In genomic region chr11:95824877-95825243, GRCm38 (mm10) we compare ENCODE assay signal across 9 mouse cellular contexts. TPM values are rescaled to one million over a fixed set of nuclear protein-coding genes. Genes with fewer than 3 reads are reported as not detected.
DNase-seq lines count a peak whose midpoint lies in the region; ATAC-seq and TF ChIP-seq lines count a peak whose summit lies in the region.
"Had no signal": no experiment of that assay in that cellular context is flagged by ENCODE, and none has a peak within 500 bp of the region (broad histone marks: within the 10 kb centered on the region; RNA-seq: fewer than 3 reads in every experiment).

No protein-coding gene starts in this region.

- ATAC-seq in neural tube, embryonic 11.5 days (ENCODE audit: insufficient read depth, low FRiP score, low TSS enrichment): no peak
- no peak for ATAC-seq in intestine, postnatal 0 days
- ATAC-seq in liver, embryonic 14.5 days (ENCODE audit: insufficient read depth): peak; percentile 0; the same call in 1 of the 2 replicates
- peak; percentile 33; the same call in 1 of the 2 replicates for ATAC-seq in neural tube, embryonic 13.5 days (ENCODE audit: low read depth)
- ATAC-seq in inflammation-experienced regulatory T-cells, adult 6 months: no peak

- H3K9me3 ChIP-seq in neural tube, embryonic 11.5 days (ENCODE audit: control insufficient read depth, low read length): no peaks in the 10 kb centered on the region
- no peaks in the 10 kb centered on the region for H3K9me3 ChIP-seq in embryonic facial prominence, embryonic 10.5 days
- no peaks in the 10 kb centered on the region for H3K9me3 ChIP-seq in intestine, postnatal 0 days (ENCODE audit: control insufficient read depth)
- no peaks in the 10 kb centered on the region for H3K9me3 ChIP-seq in liver, embryonic 14.5 days (ENCODE audit: control insufficient read depth, low read length)
- no peaks in the 10 kb centered on the region for H3K9me3 ChIP-seq in neural tube, embryonic 13.5 days

- DNase-seq in neural tube, embryonic 11.5 days (ENCODE audit: low spot score): no peak
- DNase-seq in neural tube, embryonic 10.5 days (ENCODE audit: extremely low spot score, low spot score): no peak
- no peak for DNase-seq in embryonic facial prominence, embryonic 10.5 days (ENCODE audit: low spot score)
- DNase-seq in heart, adult 18-20 months: peak; percentile 88 to 89
- DNase-seq in liver, embryonic 14.5 days (ENCODE audit: low read depth in 3 of 3, low spot score in 3 of 3): no peak

- TF ChIP-seq CTCF in intestine, postnatal 0 days (IDR thresholded peaks at IDR 0.05; ENCODE audit: low read depth): no peak
- no peak for TF ChIP-seq CTCF in liver, embryonic 14.5 days (IDR thresholded peaks at IDR 0.05; ENCODE audit: low read depth)

- H3K4me2 ChIP-seq in neural tube, embryonic 11.5 days (ENCODE audit: low read depth): peak overlapping the region; percentile 97
- H3K4me2 ChIP-seq in intestine, postnatal 0 days (replicated peaks; ENCODE audit: low read depth): peak overlapping the region; percentile 94
- H3K4me2 ChIP-seq in liver, embryonic 14.5 days (ENCODE audit: low read depth): peak overlapping the region; percentile 80
- peak overlapping the region; percentile 98 for H3K4me2 ChIP-seq in neural tube, embryonic 13.5 days

- H3K9ac ChIP-seq in neural tube, embryonic 11.5 days (ENCODE audit: low read length): peak overlapping the region; percentile 62
- peak overlapping the region; percentile 78 for H3K9ac ChIP-seq in intestine, postnatal 0 days (ENCODE audit: low read depth, low read length)
- H3K9ac ChIP-seq in liver, embryonic 14.5 days (replicated peaks): peak overlapping the region; percentile 96
- peak overlapping the region; percentile 77 for H3K9ac ChIP-seq in neural tube, embryonic 13.5 days

- peaks cover 6% of the 10 kb centered on the region; the same call in 1 of the 2 replicates for H3K4me1 ChIP-seq in neural tube, embryonic 11.5 days (ENCODE audit: control insufficient read depth, insufficient read depth, low read length)
- H3K4me1 ChIP-seq in embryonic facial prominence, embryonic 10.5 days: peaks cover 18% of the 10 kb centered on the region
- 0 out of 2 replicates have a peak, but pooled peaks cover 3% of the 10 kb centered on the region for H3K4me1 ChIP-seq in intestine, postnatal 0 days (replicated peaks; ENCODE audit: control insufficient read depth, insufficient read depth, low read length)
- H3K4me1 ChIP-seq in liver, embryonic 14.5 days (replicated peaks; ENCODE audit: control insufficient read depth in 2 of 2, insufficient read depth in 2 of 2, low read length in 1 of 2): peaks cover 22 to 46% of the 10 kb centered on the region in 2 experiments
- H3K4me1 ChIP-seq in neural tube, embryonic 13.5 days (replicated peaks): peaks cover 16% of the 10 kb centered on the region

- TF ChIP-seq EP300 in liver, embryonic 14.5 days (IDR thresholded peaks at IDR 0.05; ENCODE audit: low read depth): no peak

- H3K27ac ChIP-seq in neural tube, embryonic 11.5 days (ENCODE audit: low read depth, low read length): no peak overlapping the region
- H3K27ac ChIP-seq in embryonic facial prominence, embryonic 10.5 days (replicated peaks): peak overlapping the region; percentile 82; the same call in 1 of the 2 replicates
- no peak overlapping the region for H3K27ac ChIP-seq in intestine, postnatal 0 days (ENCODE audit: low read depth, low read length)
- H3K27ac ChIP-seq in liver, embryonic 14.5 days: peak overlapping the region; percentile 53
- H3K27ac ChIP-seq in neural tube, embryonic 13.5 days (replicated peaks): no peak overlapping the region

- peak overlapping the region; percentile 60 for H3K4me3 ChIP-seq in neural tube, embryonic 11.5 days (ENCODE audit: low read depth, low read length)
- peak overlapping the region; percentile 72 for H3K4me3 ChIP-seq in embryonic facial prominence, embryonic 10.5 days
- H3K4me3 ChIP-seq in intestine, postnatal 0 days (ENCODE audit: low read depth, low read length): peak overlapping the region; percentile 56
- H3K4me3 ChIP-seq in liver, embryonic 14.5 days (ENCODE audit: insufficient read depth in 1 of 2, low read depth in 2 of 2, low read length in 2 of 2): peak overlapping the region; percentile 76 to 84
- H3K4me3 ChIP-seq in neural tube, embryonic 13.5 days: peak overlapping the region; percentile 61

- H3K36me3 ChIP-seq in neural tube, embryonic 11.5 days (ENCODE audit: control insufficient read depth, insufficient read depth, low read length): no peaks in the 10 kb centered on the region
- no peaks in the 10 kb centered on the region for H3K36me3 ChIP-seq in embryonic facial prominence, embryonic 10.5 days (replicated peaks)
- H3K36me3 ChIP-seq in intestine, postnatal 0 days (ENCODE audit: control insufficient read depth, insufficient read depth): no peaks in the 10 kb centered on the region
- no peaks in the 10 kb centered on the region for H3K36me3 ChIP-seq in liver, embryonic 14.5 days (replicated peaks; ENCODE audit: control insufficient read depth, insufficient read depth, low read depth)
- no peaks in the 10 kb centered on the region for H3K36me3 ChIP-seq in neural tube, embryonic 13.5 days

- H3K27me3 ChIP-seq in neural tube, embryonic 11.5 days (ENCODE audit: control insufficient read depth, insufficient read depth, low read length): peaks cover 45% of the 10 kb centered on the region
- peaks cover 82% of the 10 kb centered on the region for H3K27me3 ChIP-seq in embryonic facial prominence, embryonic 10.5 days (replicated peaks; ENCODE audit: low read depth, poor library complexity, severe bottlenecking)
- H3K27me3 ChIP-seq in intestine, postnatal 0 days (replicated peaks; ENCODE audit: control insufficient read depth, insufficient read depth, low read length): peaks cover 11% of the 10 kb centered on the region
- H3K27me3 ChIP-seq in liver, embryonic 14.5 days (ENCODE audit: control insufficient read depth, insufficient read depth, low read length): peaks cover 21% of the 10 kb centered on the region
- H3K27me3 ChIP-seq in neural tube, embryonic 13.5 days: peaks cover 66% of the 10 kb centered on the region

- WGBS in neural tube, embryonic 11.5 days: 2% methylated on average over 11 of the region's 11 CpGs
- 2% methylated on average over 11 of the region's 11 CpGs for WGBS in embryonic facial prominence, embryonic 10.5 days
- 8% methylated on average over 11 of the region's 11 CpGs for WGBS in intestine, postnatal 0 days
- WGBS in liver, embryonic 14.5 days (ENCODE audit: insufficient replicate concordance): 6% methylated on average over 11 of the region's 11 CpGs
- WGBS in neural tube, embryonic 13.5 days: 2% methylated on average over 11 of the region's 11 CpGs

RNA-seq across cellular contexts. Expression of gene Phospho1, which starts 0.6 kb away (rescaled TPM):
- not detected in 2 replicates for polyA plus RNA-seq in neural tube, embryonic 11.5 days (2014; fragmentation: Nextera tagmentation; extraction: Ambion mirVana)
- polyA plus RNA-seq in embryonic facial prominence, embryonic 10.5 days (2016; fragmentation: Nextera tagmentation; extraction: Ambion mirVana): not detected in 2 replicates
- 100 to 1,000 TPM; 165 to 174 TPM for total RNA-seq in heart, adult 18-20 months (2021)
- polyA plus RNA-seq in intestine, postnatal 0 days (2015; fragmentation: Nextera tagmentation; extraction: Ambion mirVana): 2.6 and 2.9 TPM in 2 replicates
- 21.4 and 22.0 TPM in 2 replicates for polyA plus RNA-seq in liver, embryonic 14.5 days (2012; rRNA removed)
- 5.7 and 6.6 TPM in 2 replicates for polyA plus RNA-seq in liver, embryonic 14.5 days (2014; fragmentation: Nextera tagmentation; extraction: Ambion mirVana)
- not detected in 2 replicates for polyA plus RNA-seq in neural tube, embryonic 13.5 days (2015; fragmentation: Nextera tagmentation; extraction: Ambion mirVana)
- not detected for polyA plus RNA-seq in inflammation-experienced regulatory T-cells, adult 6 months (2017; shearing (Covaris generic))

RNA-seq across cellular contexts. Expression of gene Gngt2, which starts 12.2 kb away (rescaled TPM):
- polyA plus RNA-seq in neural tube, embryonic 11.5 days (2014; fragmentation: Nextera tagmentation; extraction: Ambion mirVana): 6.6 and 8.5 TPM in 2 replicates
- polyA plus RNA-seq in embryonic facial prominence, embryonic 10.5 days (2016; fragmentation: Nextera tagmentation; extraction: Ambion mirVana): 9.5 and 10.0 TPM in 2 replicates
- 10 to 100 TPM; 19.2 to 22.1 TPM for total RNA-seq in heart, adult 18-20 months (2021)
- 19.9 and 23.2 TPM in 2 replicates for polyA plus RNA-seq in intestine, postnatal 0 days (2015; fragmentation: Nextera tagmentation; extraction: Ambion mirVana)
- 6.9 and 13.0 TPM in 2 replicates for polyA plus RNA-seq in liver, embryonic 14.5 days (2012; rRNA removed)
- 16.5 and 17.5 TPM in 2 replicates for polyA plus RNA-seq in liver, embryonic 14.5 days (2014; fragmentation: Nextera tagmentation; extraction: Ambion mirVana)
- polyA plus RNA-seq in neural tube, embryonic 13.5 days (2015; fragmentation: Nextera tagmentation; extraction: Ambion mirVana): 3.2 and 4.6 TPM in 2 replicates
- polyA plus RNA-seq in inflammation-experienced regulatory T-cells, adult 6 months (2017; shearing (Covaris generic)): 10 to 100 TPM; 35.4 to 54.7 (median 53.1) TPM
- polyA plus RNA-seq: Patski had no signal

RNA-seq across cellular contexts. Expression of gene Abi3, which starts 17.4 kb away (rescaled TPM):
- 0.82 and 1.4 TPM in 2 replicates for polyA plus RNA-seq in neural tube, embryonic 11.5 days (2014; fragmentation: Nextera tagmentation; extraction: Ambion mirVana)
- polyA plus RNA-seq in embryonic facial prominence, embryonic 10.5 days (2016; fragmentation: Nextera tagmentation; extraction: Ambion mirVana): 3.7 and 4.1 TPM in 2 replicates
- total RNA-seq in heart, adult 18-20 months (2021): 1 to 10 TPM; 9.2 to 9.9 TPM
- 7.5 and 8.1 TPM in 2 replicates for polyA plus RNA-seq in intestine, postnatal 0 days (2015; fragmentation: Nextera tagmentation; extraction: Ambion mirVana)
- polyA plus RNA-seq in liver, embryonic 14.5 days (2012; rRNA removed): 4.9 and 6.2 TPM in 2 replicates
- polyA plus RNA-seq in liver, embryonic 14.5 days (2014; fragmentation: Nextera tagmentation; extraction: Ambion mirVana): 2.3 and 3.8 TPM in 2 replicates
- 2.5 and 2.6 TPM in 2 replicates for polyA plus RNA-seq in neural tube, embryonic 13.5 days (2015; fragmentation: Nextera tagmentation; extraction: Ambion mirVana)
- 100 to 1,000 TPM in 1 of 3 experiments, 10 to 100 TPM in 2; 38.9 to 105 (median 50.8) TPM for polyA plus RNA-seq in inflammation-experienced regulatory T-cells, adult 6 months (2017; shearing (Covaris generic))
- polyA plus RNA-seq: Patski had no signal

Comparison
In these comparisons a context has a peak if more than half of its experiments do, and no peak if none do; other contexts are left out.
1. ATAC-seq: peak in liver, embryonic 14.5 days (single experiment) and neural tube, embryonic 13.5 days (single experiment); none in neural tube, embryonic 11.5 days (single experiment), intestine, postnatal 0 days (single experiment) and inflammation-experienced regulatory T-cells, adult 6 months (single experiment).
2. DNase-seq: peak in heart, adult 18-20 months (2 of 2); none in neural tube, embryonic 11.5 days (single experiment), neural tube, embryonic 10.5 days (single experiment), embryonic facial prominence, embryonic 10.5 days (single experiment) and liver, embryonic 14.5 days (0 of 3).
3. H3K27ac ChIP-seq: peak in embryonic facial prominence, embryonic 10.5 days (single experiment) and liver, embryonic 14.5 days (single experiment); none in neural tube, embryonic 11.5 days (single experiment), intestine, postnatal 0 days (single experiment) and neural tube, embryonic 13.5 days (single experiment).
4. Peak in every context shown above with its lines, with median percentiles within 50 percentile points of each other: H3K4me2 ChIP-seq, H3K4me3 ChIP-seq and H3K9ac ChIP-seq.